29 mouse cellular contexts compared by ENCODE assay signal in the genomic region with DNA sequence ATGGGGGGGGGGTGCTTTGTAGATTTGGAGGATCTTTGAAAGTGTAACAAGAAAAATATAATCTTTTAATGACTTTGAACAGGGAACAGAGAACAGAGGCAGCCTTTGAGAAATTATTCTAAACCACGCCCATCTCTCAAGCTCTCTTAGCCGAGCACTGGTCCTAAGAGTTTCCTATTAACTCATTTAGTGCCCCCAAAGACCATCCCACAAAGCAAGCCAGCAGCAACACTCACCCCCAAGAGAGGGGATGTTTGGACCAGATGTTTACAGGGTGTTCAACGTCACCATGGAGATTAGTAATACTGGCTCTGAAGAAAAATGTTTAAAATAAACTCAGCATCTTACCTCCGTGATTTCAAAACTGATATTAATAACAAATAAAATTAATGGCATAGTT. TPM values are rescaled to one million over a fixed set of nuclear protein-coding genes. Genes with fewer than 3 reads are reported as not detected.
A peak's percentile ranks its signal among the peaks of the same experiment; 100 is the strongest.
DNase-seq lines count a peak whose midpoint lies in the region; ATAC-seq and TF ChIP-seq lines count a peak whose summit lies in the region.
"Had no signal": no experiment of that assay in that cellular context is flagged by ENCODE, and none has a peak within 500 bp of the region (broad histone marks: within the 10 kb centered on the region; RNA-seq: fewer than 3 reads in every experiment).

No protein-coding gene starts in this region.

- DNase-seq in intestine, embryonic 14.5 days (ENCODE audit: low spot score) = no peak
- DNase-seq in limb, embryonic 14.5 days (ENCODE audit: low spot score) = peak; percentile 58
- DNase-seq in adrenal gland, postnatal 25 days = no peak
- DNase-seq: adrenal gland, adult 2 months; adrenal gland, postnatal 14 days; cerebellum, adult 11-12 months; cerebellum, adult 8-10 months; cerebellum, postnatal 10 days; cerebellum, postnatal 36 days; embryo, embryonic 11 days; gastrocnemius, postnatal 10 days; heart, adult 11 months; heart, postnatal 10 days; heart, postnatal 4 days had no signal

- TF ChIP-seq CTCF in embryonic fibroblast, embryonic 13.5 days (IDR thresholded peaks at IDR 0.05; ENCODE audit: borderline replicate concordance, insufficient read depth, low read length) = no peak

- no peak overlapping the region for H3K4me3 ChIP-seq in intestine, embryonic 14.5 days (ENCODE audit: low read depth, low read length)
- H3K4me3 ChIP-seq in intestine, embryonic 16.5 days (ENCODE audit: low read length) = no peak overlapping the region
- H3K4me3 ChIP-seq in embryonic fibroblast, embryonic 13.5 days (ENCODE audit: insufficient read depth, low read length) = no peak overlapping the region
- no peak overlapping the region for H3K4me3 ChIP-seq in limb, embryonic 14.5 days (replicated peaks; ENCODE audit: low read length)
- no peak overlapping the region for H3K4me3 ChIP-seq in stomach, embryonic 16.5 days (replicated peaks; ENCODE audit: low read length)
- H3K4me3 ChIP-seq in forebrain, embryonic 15.5 days = no peak overlapping the region
- H3K4me3 ChIP-seq: embryonic facial prominence, embryonic 15.5 days; erythroblast, embryonic 14.5 days; forebrain, embryonic 12.5 days; heart, embryonic 15.5 days had no signal

- no peak for TF ChIP-seq POLR2A in embryonic fibroblast, embryonic 13.5 days (IDR thresholded peaks at IDR 0.05; ENCODE audit: low read depth, low read length)
- no peak for TF ChIP-seq POLR2A in limb, embryonic 14.5 days (IDR thresholded peaks at IDR 0.05; ENCODE audit: borderline replicate concordance, extremely low read depth, insufficient read depth, insufficient read length)

- peak overlapping the region; percentile 33; the same call in 1 of the 2 replicates for H3K4me2 ChIP-seq in intestine, embryonic 14.5 days (ENCODE audit: low read length)
- no peak overlapping the region for H3K4me2 ChIP-seq in intestine, embryonic 16.5 days (ENCODE audit: low read depth, low read length)
- H3K4me2 ChIP-seq in limb, embryonic 14.5 days (replicated peaks; ENCODE audit: low read depth, low read length, severe bottlenecking) = no peak overlapping the region
- H3K4me2 ChIP-seq in stomach, embryonic 16.5 days (ENCODE audit: low read depth, low read length) = peak overlapping the region; percentile 14; the same call in 1 of the 2 replicates
- H3K4me2 ChIP-seq in forebrain, embryonic 15.5 days (replicated peaks) = no peak overlapping the region
- H3K4me2 ChIP-seq: embryonic facial prominence, embryonic 15.5 days; forebrain, embryonic 12.5 days; heart, embryonic 11.5 days; heart, embryonic 15.5 days; hindbrain, embryonic 14.5 days had no signal

- H3K27ac ChIP-seq in intestine, embryonic 14.5 days (ENCODE audit: low read depth) = no peak overlapping the region; the same call in 1 of the 2 replicates
- H3K27ac ChIP-seq in intestine, embryonic 16.5 days (ENCODE audit: low read length) = no peak overlapping the region
- peak overlapping the region; percentile 53 for H3K27ac ChIP-seq in embryonic fibroblast, embryonic 13.5 days (ENCODE audit: insufficient read depth, low read length)
- H3K27ac ChIP-seq in limb, embryonic 14.5 days (replicated peaks; ENCODE audit: low read depth, low read length) = no peak overlapping the region
- H3K27ac ChIP-seq in stomach, embryonic 16.5 days (ENCODE audit: low read length) = no peak overlapping the region
- no peak overlapping the region for H3K27ac ChIP-seq in forebrain, embryonic 15.5 days (replicated peaks)
- H3K27ac ChIP-seq: forebrain, embryonic 12.5 days; heart, embryonic 15.5 days; hindbrain, embryonic 14.5 days; hindbrain, postnatal 0 days had no signal

- peaks cover 76% of the 10 kb centered on the region for H3K4me1 ChIP-seq in intestine, embryonic 14.5 days (replicated peaks; ENCODE audit: control insufficient read depth, insufficient read depth, low read length)
- peaks cover 53% of the 10 kb centered on the region for H3K4me1 ChIP-seq in intestine, embryonic 16.5 days (ENCODE audit: control insufficient read depth, insufficient read depth, low read length)
- peaks cover 28% of the 10 kb centered on the region for H3K4me1 ChIP-seq in embryonic fibroblast, embryonic 13.5 days (ENCODE audit: control insufficient read depth, insufficient read depth, low read length)
- peaks cover 64% of the 10 kb centered on the region for H3K4me1 ChIP-seq in limb, embryonic 14.5 days (ENCODE audit: control insufficient read depth, insufficient read depth, low read length)
- peaks cover 50% of the 10 kb centered on the region for H3K4me1 ChIP-seq in stomach, embryonic 16.5 days (ENCODE audit: control insufficient read depth, insufficient read depth, low read length)
- H3K4me1 ChIP-seq in forebrain, embryonic 15.5 days = 0 out of 2 replicates have a peak, but pooled peaks cover 4% of the 10 kb centered on the region

- H3K9ac ChIP-seq in intestine, embryonic 14.5 days (ENCODE audit: low read length) = no peak overlapping the region
- no peak overlapping the region for H3K9ac ChIP-seq in intestine, embryonic 16.5 days (ENCODE audit: low read depth, low read length)
- H3K9ac ChIP-seq in limb, embryonic 14.5 days (ENCODE audit: low read depth, low read length, severe bottlenecking) = no peak overlapping the region
- H3K9ac ChIP-seq in stomach, embryonic 16.5 days (ENCODE audit: low read length) = no peak overlapping the region
- H3K9ac ChIP-seq in forebrain, embryonic 15.5 days (replicated peaks) = no peak overlapping the region
- H3K9ac ChIP-seq: embryonic facial prominence, embryonic 15.5 days; forebrain, embryonic 12.5 days; heart, embryonic 15.5 days; hindbrain, embryonic 14.5 days had no signal

- ATAC-seq in intestine, embryonic 14.5 days (replicated peaks; ENCODE audit: low FRiP score, low TSS enrichment, low read depth) = no peak
- ATAC-seq in intestine, embryonic 16.5 days = no peak
- peak; percentile 65 for ATAC-seq in limb, embryonic 14.5 days (ENCODE audit: low FRiP score, low read depth)
- no peak for ATAC-seq in stomach, embryonic 16.5 days (ENCODE audit: insufficient read depth, low FRiP score)
- ATAC-seq in forebrain, embryonic 15.5 days (replicated peaks) = no peak
- ATAC-seq: CD4-positive, CD25-positive, alpha-beta regulatory T cell, adult 4 months; forebrain, embryonic 16.5 days; hindbrain, postnatal 0 days; inflammation-experienced regulatory T-cells, adult 6 months had no signal

- no peaks in the 10 kb centered on the region for H3K9me3 ChIP-seq in intestine, embryonic 14.5 days (ENCODE audit: control insufficient read depth, low read length)
- no peaks in the 10 kb centered on the region for H3K9me3 ChIP-seq in intestine, embryonic 16.5 days (ENCODE audit: control insufficient read depth, low read length)
- H3K9me3 ChIP-seq in limb, embryonic 14.5 days (ENCODE audit: control insufficient read depth, low read length) = no peaks in the 10 kb centered on the region
- no peaks in the 10 kb centered on the region for H3K9me3 ChIP-seq in stomach, embryonic 16.5 days (replicated peaks; ENCODE audit: control insufficient read depth, low read length)
- no peaks in the 10 kb centered on the region for H3K9me3 ChIP-seq in forebrain, embryonic 15.5 days
- H3K9me3 ChIP-seq: embryonic facial prominence, embryonic 15.5 days; forebrain, embryonic 12.5 days; heart, embryonic 15.5 days had no signal

- WGBS in intestine, embryonic 14.5 days = 27% methylated on average over 4 of the region's 4 CpGs
- 29% methylated on average over 4 of the region's 4 CpGs for WGBS in intestine, embryonic 16.5 days
- WGBS in limb, embryonic 14.5 days = 25% methylated on average over 4 of the region's 4 CpGs
- WGBS in stomach, embryonic 16.5 days = 31% methylated on average over 4 of the region's 4 CpGs
- WGBS in forebrain, embryonic 15.5 days = 50% methylated on average over 4 of the region's 4 CpGs

- H3K27me3 ChIP-seq in intestine, embryonic 14.5 days (replicated peaks; ENCODE audit: control insufficient read depth, insufficient read depth, low read length) = no peaks in the 10 kb centered on the region
- no peaks in the 10 kb centered on the region for H3K27me3 ChIP-seq in intestine, embryonic 16.5 days (replicated peaks; ENCODE audit: control insufficient read depth, insufficient read depth, low read length)
- H3K27me3 ChIP-seq in limb, embryonic 14.5 days (ENCODE audit: control insufficient read depth, insufficient read depth, low read length) = no peaks in the 10 kb centered on the region
- no peaks in the 10 kb centered on the region for H3K27me3 ChIP-seq in stomach, embryonic 16.5 days (ENCODE audit: control insufficient read depth, insufficient read depth, low read length)
- no peaks in the 10 kb centered on the region for H3K27me3 ChIP-seq in forebrain, embryonic 15.5 days
- H3K27me3 ChIP-seq: embryonic facial prominence, embryonic 15.5 days; forebrain, embryonic 12.5 days; heart, embryonic 15.5 days had no signal

- H3K36me3 ChIP-seq in intestine, embryonic 14.5 days (ENCODE audit: control insufficient read depth, insufficient read depth, low read length) = no peaks in the 10 kb centered on the region
- no peaks in the 10 kb centered on the region for H3K36me3 ChIP-seq in intestine, embryonic 16.5 days (ENCODE audit: control insufficient read depth, insufficient read depth, low read length)
- H3K36me3 ChIP-seq in limb, embryonic 14.5 days (ENCODE audit: control insufficient read depth, insufficient read depth, low read length) = no peaks in the 10 kb centered on the region
- H3K36me3 ChIP-seq in stomach, embryonic 16.5 days (ENCODE audit: control insufficient read depth, insufficient read depth, low read length) = no peaks in the 10 kb centered on the region
- H3K36me3 ChIP-seq in forebrain, embryonic 15.5 days = no peaks in the 10 kb centered on the region
- H3K36me3 ChIP-seq: embryonic facial prominence, embryonic 15.5 days; forebrain, embryonic 12.5 days; heart, embryonic 15.5 days had no signal

RNA-seq across cellular contexts. Expression of a gene that starts 27.4 kb away (rescaled TPM):
- 15.5 and 18.5 TPM in 2 replicates for polyA plus RNA-seq in intestine, embryonic 14.5 days (2014; fragmentation: Nextera tagmentation; extraction: Ambion mirVana)
- 12.5 and 13.5 TPM in 2 replicates for polyA plus RNA-seq in intestine, embryonic 16.5 days (2015; fragmentation: Nextera tagmentation; extraction: Ambion mirVana)
- polyA plus RNA-seq in embryonic fibroblast, embryonic 13.5 days (2011; ENCODE audit: insufficient read length, low read depth, missing spikeins) = 21.4 and 27.2 TPM in 2 replicates
- polyA plus RNA-seq in limb, embryonic 14.5 days (2012; rRNA removed) = 33.0 and 48.1 TPM in 2 replicates
- 19.0 and 22.5 TPM in 2 replicates for polyA plus RNA-seq in limb, embryonic 14.5 days (2014; fragmentation: Nextera tagmentation; extraction: Ambion mirVana)
- polyA plus RNA-seq in stomach, embryonic 16.5 days (2015; fragmentation: Nextera tagmentation; extraction: Ambion mirVana) = 12.0 and 13.5 TPM in 2 replicates
- polyA plus RNA-seq in forebrain, embryonic 15.5 days (2015; fragmentation: Nextera tagmentation; extraction: Ambion mirVana) = 3.3 and 3.8 TPM in 2 replicates
- 6.7 and 7.8 TPM in 2 replicates for total RNA-seq in adrenal gland, postnatal 25 days (2021)
- total RNA-seq: MEL had no signal
- polyA plus RNA-seq: CD4-positive, CD25-positive, alpha-beta regulatory T cell, adult 4 months; erythroblast, embryonic 14.5 days; inflammation-experienced regulatory T-cells, adult 6 months had no signal

Comparison
In these comparisons a context has a peak if more than half of its experiments do, and no peak if none do; other contexts are left out.
1. H3K4me2 ChIP-seq: peak in intestine, embryonic 14.5 days (single experiment) and stomach, embryonic 16.5 days (single experiment); none in intestine, embryonic 16.5 days (single experiment), limb, embryonic 14.5 days (single experiment) and forebrain, embryonic 15.5 days (single experiment).